Mouse (Mus musculus): ENCODE results near the gene Neurl1b. TPM values are rescaled to one million over a fixed set of nuclear protein-coding genes. Genes with fewer than 3 reads are reported as not detected.

The Neurl1b gene
- polyA plus RNA-seq, 1 experiment from 2014 or later: 6.0 TPM

DNA sequence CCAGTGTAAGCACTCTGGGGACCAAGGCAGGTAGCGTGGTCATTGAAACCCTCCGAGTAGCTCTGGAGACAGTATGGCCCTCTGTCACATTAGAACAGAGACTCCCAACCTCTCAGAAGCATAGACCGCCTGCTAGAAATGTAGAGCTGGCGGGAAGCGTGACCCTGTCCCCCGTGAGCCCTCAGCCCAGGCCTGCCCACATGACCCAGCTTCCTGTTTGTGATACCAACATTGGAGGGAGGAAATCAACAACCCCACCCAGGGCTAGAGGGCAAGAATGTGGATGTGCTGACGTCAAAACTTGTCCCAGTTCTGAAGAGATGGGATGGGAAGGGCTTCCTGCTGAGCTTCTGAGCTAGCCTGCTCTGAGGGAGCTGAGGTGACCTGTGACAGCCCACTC is 50.3 kb downstream of the Neurl1b start:
- no peak overlapping the region for H3K9ac ChIP-seq (replicated peaks; ENCODE audit: low read depth, low read length)
- no peak for ATAC-seq (ENCODE audit: insufficient number of reproducible peaks, insufficient read depth, low FRiP score, low read depth)
- H3K4me2 ChIP-seq (replicated peaks; ENCODE audit: low read depth, low read length): no peak overlapping the region
- no peak overlapping the region for H3K27ac ChIP-seq (ENCODE audit: low read length)
- no peaks in the 10 kb centered on the region for H3K27me3 ChIP-seq (ENCODE audit: control insufficient read depth, insufficient read depth, low read length)
- 63% methylated on average over 7 of the region's 7 CpGs for WGBS
- no peaks in the 10 kb centered on the region for H3K36me3 ChIP-seq (ENCODE audit: control insufficient read depth, insufficient read depth, low read length)
- H3K4me3 ChIP-seq (ENCODE audit: low read depth, low read length): no peak overlapping the region
- H3K4me1 ChIP-seq (ENCODE audit: control insufficient read depth, insufficient read depth, low read length): no peaks in the 10 kb centered on the region
- H3K9me3 ChIP-seq (ENCODE audit: control insufficient read depth, low read depth, low read length): no peaks in the 10 kb centered on the region

DNA sequence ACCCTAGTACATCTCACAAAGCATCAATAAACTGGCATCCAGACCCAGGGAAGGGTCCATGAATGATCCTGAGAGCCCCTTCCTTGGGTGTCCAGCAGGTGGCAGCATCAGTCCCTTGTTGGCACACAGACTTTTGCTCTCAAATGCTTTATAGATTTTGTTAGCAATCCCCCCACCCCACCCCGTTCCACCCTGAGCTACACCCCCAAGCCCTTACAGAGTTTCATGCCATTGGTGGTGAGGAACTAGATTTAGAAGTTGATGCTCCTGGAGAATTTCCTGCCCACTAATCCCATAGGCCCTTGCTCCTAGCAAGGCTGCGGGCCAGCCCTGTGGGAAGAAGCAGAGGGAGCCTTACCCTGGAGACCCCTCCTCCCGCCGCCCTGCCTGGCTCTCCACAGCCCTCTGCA is 52.1 kb downstream of the Neurl1b start:
- H3K4me3 ChIP-seq (ENCODE audit: low read depth, low read length): no peak overlapping the region
- no peaks in the 10 kb centered on the region for H3K27me3 ChIP-seq (ENCODE audit: control insufficient read depth, insufficient read depth, low read length)
- no peaks in the 10 kb centered on the region for H3K36me3 ChIP-seq (ENCODE audit: control insufficient read depth, insufficient read depth, low read length)
- no peak overlapping the region for H3K9ac ChIP-seq (replicated peaks; ENCODE audit: low read depth, low read length)
- no peak overlapping the region for H3K4me2 ChIP-seq (replicated peaks; ENCODE audit: low read depth, low read length)
- ATAC-seq (ENCODE audit: insufficient number of reproducible peaks, insufficient read depth, low FRiP score, low read depth): peak; percentile 50; the same call in 1 of the 2 replicates
- no peaks in the 10 kb centered on the region for H3K4me1 ChIP-seq (ENCODE audit: control insufficient read depth, insufficient read depth, low read length)
- no peak overlapping the region for H3K27ac ChIP-seq (ENCODE audit: low read length)
- H3K9me3 ChIP-seq (ENCODE audit: control insufficient read depth, low read depth, low read length): no peaks in the 10 kb centered on the region
- WGBS: 7% methylated on average over 4 of the region's 4 CpGs

DNA sequence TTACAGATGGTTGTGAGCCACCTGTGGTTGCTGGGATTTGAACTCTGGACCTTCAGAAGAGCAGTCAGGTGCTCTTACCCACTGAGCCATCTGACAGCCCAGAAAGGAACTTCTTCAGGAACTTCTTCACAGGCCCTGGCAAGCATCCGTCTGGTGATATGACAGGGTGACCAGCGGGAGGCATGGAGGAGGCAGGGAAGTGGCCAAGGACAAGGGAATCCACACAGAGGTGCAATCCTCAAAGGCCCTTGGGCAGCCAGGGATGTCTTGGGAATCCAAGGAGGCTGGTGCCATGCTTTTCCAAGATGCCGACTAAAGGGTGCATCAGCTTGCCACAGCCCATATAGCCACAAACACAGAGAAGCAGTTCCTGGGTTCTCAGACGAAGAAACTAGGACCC is 53.0 kb downstream of the Neurl1b start:
- 73% methylated on average over 4 of the region's 4 CpGs for WGBS
- Histone ChIP-seq H3K4me1 (ENCODE audit: control insufficient read depth, insufficient read depth, low read length) (no peaks in the 10 kb centered on the region), H3K9me3 (ENCODE audit: control insufficient read depth, low read depth, low read length) (no peaks in the 10 kb centered on the region), H3K9ac (replicated peaks; ENCODE audit: low read depth, low read length) (no peak overlapping the region), H3K4me2 (replicated peaks; ENCODE audit: low read depth, low read length) (no peak overlapping the region), H3K4me3 (ENCODE audit: low read depth, low read length) (no peak overlapping the region), H3K36me3 (ENCODE audit: control insufficient read depth, insufficient read depth, low read length) (no peaks in the 10 kb centered on the region), H3K27me3 (ENCODE audit: control insufficient read depth, insufficient read depth, low read length) (no peaks in the 10 kb centered on the region), H3K27ac (ENCODE audit: low read length) (no peak overlapping the region)
- ATAC-seq (ENCODE audit: insufficient number of reproducible peaks, insufficient read depth, low FRiP score, low read depth): no peak

DNA sequence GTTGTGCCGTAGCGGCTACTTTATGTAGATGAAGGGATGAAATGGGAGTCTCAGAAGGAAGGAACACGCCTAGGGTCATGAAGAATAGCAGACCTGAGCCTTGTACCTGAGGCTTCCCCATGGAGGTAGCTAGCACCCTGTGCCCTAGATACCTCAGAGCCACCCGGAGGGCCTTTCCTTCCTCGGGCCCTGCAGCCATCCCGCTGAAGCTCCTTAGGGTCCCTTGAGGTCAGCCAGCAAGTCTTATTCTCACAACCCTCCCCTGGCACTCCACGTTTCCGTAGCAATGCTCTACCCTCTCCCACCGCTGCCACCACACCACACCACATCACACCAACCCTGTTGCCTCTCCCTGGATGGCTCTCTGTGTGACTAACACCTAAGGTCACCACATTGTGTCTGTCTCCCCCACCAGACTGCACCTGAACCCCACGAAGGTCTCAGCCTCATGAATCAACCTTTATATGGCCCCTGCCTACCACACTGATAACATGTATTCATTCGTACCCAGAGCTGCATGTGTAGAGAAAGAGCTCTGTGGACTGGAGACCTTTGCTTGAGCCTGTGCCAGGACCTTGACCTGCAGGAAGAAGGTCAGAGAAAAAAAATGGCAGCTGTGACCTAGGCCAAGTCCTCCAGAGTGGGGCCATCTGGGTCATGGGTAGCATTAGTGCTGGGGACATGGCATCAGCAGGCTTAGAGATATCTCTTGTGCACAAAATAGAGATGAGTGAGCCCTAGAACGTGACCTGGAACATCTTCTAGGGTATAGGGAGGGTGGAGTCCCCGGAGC is 53.7 kb downstream of the Neurl1b start:
- no peaks in the 10 kb centered on the region for H3K27me3 ChIP-seq (ENCODE audit: control insufficient read depth, insufficient read depth, low read length)
- no peaks in the 10 kb centered on the region for H3K9me3 ChIP-seq (ENCODE audit: control insufficient read depth, low read depth, low read length)
- no peak overlapping the region for H3K4me2 ChIP-seq (replicated peaks; ENCODE audit: low read depth, low read length)
- no peak overlapping the region for H3K4me3 ChIP-seq (ENCODE audit: low read depth, low read length)
- WGBS: 84% methylated on average over 13 of the region's 13 CpGs
- no peak overlapping the region for H3K9ac ChIP-seq (replicated peaks; ENCODE audit: low read depth, low read length)
- H3K27ac ChIP-seq (ENCODE audit: low read length): no peak overlapping the region
- H3K36me3 ChIP-seq (ENCODE audit: control insufficient read depth, insufficient read depth, low read length): no peaks in the 10 kb centered on the region
- no peaks in the 10 kb centered on the region for H3K4me1 ChIP-seq (ENCODE audit: control insufficient read depth, insufficient read depth, low read length)
- ATAC-seq (ENCODE audit: insufficient number of reproducible peaks, insufficient read depth, low FRiP score, low read depth): no peak

DNA sequence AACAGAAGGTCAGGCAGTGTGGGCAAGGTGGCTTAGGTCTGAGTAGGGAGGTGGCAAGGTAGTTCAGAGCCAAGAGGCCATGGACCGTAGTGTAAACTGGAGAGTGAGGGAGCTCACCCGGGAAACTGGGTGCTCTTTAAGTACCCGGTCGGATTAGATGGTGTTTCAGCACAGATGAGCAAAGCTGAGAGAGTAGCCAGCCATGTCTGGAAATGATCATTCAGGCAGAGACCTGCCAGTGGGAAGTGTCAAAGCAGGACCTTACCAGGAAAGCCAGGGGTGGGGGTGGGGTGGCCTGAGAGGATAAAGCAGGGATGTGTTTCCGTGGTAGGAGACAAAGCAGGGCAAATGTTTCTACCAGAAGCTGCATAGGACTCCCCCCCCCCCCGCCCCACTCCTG is 62.2 kb downstream of the Neurl1b start:
- no peak for ATAC-seq (ENCODE audit: insufficient number of reproducible peaks, insufficient read depth, low FRiP score, low read depth)
- no peak overlapping the region for H3K27ac ChIP-seq (ENCODE audit: low read length)
- no peaks in the 10 kb centered on the region for H3K27me3 ChIP-seq (ENCODE audit: control insufficient read depth, insufficient read depth, low read length)
- no peaks in the 10 kb centered on the region for H3K36me3 ChIP-seq (ENCODE audit: control insufficient read depth, insufficient read depth, low read length)
- WGBS: 42% methylated on average over 6 of the region's 6 CpGs
- H3K4me3 ChIP-seq (ENCODE audit: low read depth, low read length): no peak overlapping the region
- no peaks in the 10 kb centered on the region for H3K9me3 ChIP-seq (ENCODE audit: control insufficient read depth, low read depth, low read length)
- no peak overlapping the region for H3K9ac ChIP-seq (replicated peaks; ENCODE audit: low read depth, low read length)
- H3K4me2 ChIP-seq (replicated peaks; ENCODE audit: low read depth, low read length): no peak overlapping the region
- H3K4me1 ChIP-seq (ENCODE audit: control insufficient read depth, insufficient read depth, low read length): no peaks in the 10 kb centered on the region

DNA sequence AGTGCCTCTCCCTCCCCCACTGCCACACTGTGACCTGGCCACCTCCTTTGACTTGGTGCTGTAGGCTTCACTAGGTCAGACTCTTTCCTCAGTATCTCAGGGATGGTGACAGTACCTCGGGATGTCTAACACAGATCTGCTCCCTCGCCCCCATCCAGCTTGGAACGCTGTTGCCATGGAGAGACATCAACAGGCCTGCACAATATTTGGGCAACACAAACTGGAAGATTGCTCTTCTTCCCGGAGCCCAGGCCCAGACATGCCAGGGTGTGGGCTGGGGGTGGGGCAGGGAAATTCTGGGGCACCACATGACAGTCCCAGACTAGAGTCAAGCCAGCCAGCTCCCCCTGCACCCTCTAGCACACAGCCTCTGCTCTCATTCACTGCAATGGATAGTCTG is 64.0 kb downstream of the Neurl1b start:
- ATAC-seq (ENCODE audit: insufficient number of reproducible peaks, insufficient read depth, low FRiP score, low read depth): no peak
- no peaks in the 10 kb centered on the region for H3K36me3 ChIP-seq (ENCODE audit: control insufficient read depth, insufficient read depth, low read length)
- no peak overlapping the region for H3K9ac ChIP-seq (replicated peaks; ENCODE audit: low read depth, low read length)
- no peak overlapping the region for H3K4me3 ChIP-seq (ENCODE audit: low read depth, low read length)
- H3K27me3 ChIP-seq (ENCODE audit: control insufficient read depth, insufficient read depth, low read length): no peaks in the 10 kb centered on the region
- no peaks in the 10 kb centered on the region for H3K4me1 ChIP-seq (ENCODE audit: control insufficient read depth, insufficient read depth, low read length)
- WGBS: 69% methylated on average over 4 of the region's 4 CpGs
- H3K27ac ChIP-seq (ENCODE audit: low read length): no peak overlapping the region
- H3K9me3 ChIP-seq (ENCODE audit: control insufficient read depth, low read depth, low read length): no peaks in the 10 kb centered on the region
- H3K4me2 ChIP-seq (replicated peaks; ENCODE audit: low read depth, low read length): no peak overlapping the region

DNA sequence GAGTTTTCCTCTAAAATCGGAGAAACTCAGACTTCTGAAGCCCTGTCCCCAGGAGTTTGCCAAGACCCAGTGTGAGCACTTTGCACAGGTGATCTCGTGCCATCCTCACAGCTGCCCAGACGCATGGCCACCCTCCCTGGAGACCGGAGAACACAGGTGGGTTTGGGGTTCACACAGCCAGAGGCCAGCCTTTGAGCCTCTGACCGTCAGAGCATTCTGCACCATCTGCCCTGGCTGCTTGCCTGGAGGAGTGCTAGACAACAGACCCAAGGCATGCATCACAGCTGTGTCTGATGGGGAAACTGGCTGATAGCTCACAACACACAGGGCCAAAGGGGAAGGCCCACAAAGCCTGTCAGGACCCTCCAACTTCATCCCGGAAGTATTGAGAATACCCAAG is 65.0 kb downstream of the Neurl1b start:
- WGBS: 82% methylated on average over 6 of the region's 6 CpGs
- no peaks in the 10 kb centered on the region for H3K9me3 ChIP-seq (ENCODE audit: control insufficient read depth, low read depth, low read length)
- H3K27ac ChIP-seq (ENCODE audit: low read length): no peak overlapping the region
- H3K36me3 ChIP-seq (ENCODE audit: control insufficient read depth, insufficient read depth, low read length): no peaks in the 10 kb centered on the region
- H3K27me3 ChIP-seq (ENCODE audit: control insufficient read depth, insufficient read depth, low read length): no peaks in the 10 kb centered on the region
- H3K4me3 ChIP-seq (ENCODE audit: low read depth, low read length): no peak overlapping the region
- no peak overlapping the region for H3K9ac ChIP-seq (replicated peaks; ENCODE audit: low read depth, low read length)
- no peak for ATAC-seq (ENCODE audit: insufficient number of reproducible peaks, insufficient read depth, low FRiP score, low read depth)
- H3K4me2 ChIP-seq (replicated peaks; ENCODE audit: low read depth, low read length): no peak overlapping the region
- no peaks in the 10 kb centered on the region for H3K4me1 ChIP-seq (ENCODE audit: control insufficient read depth, insufficient read depth, low read length)

DNA sequence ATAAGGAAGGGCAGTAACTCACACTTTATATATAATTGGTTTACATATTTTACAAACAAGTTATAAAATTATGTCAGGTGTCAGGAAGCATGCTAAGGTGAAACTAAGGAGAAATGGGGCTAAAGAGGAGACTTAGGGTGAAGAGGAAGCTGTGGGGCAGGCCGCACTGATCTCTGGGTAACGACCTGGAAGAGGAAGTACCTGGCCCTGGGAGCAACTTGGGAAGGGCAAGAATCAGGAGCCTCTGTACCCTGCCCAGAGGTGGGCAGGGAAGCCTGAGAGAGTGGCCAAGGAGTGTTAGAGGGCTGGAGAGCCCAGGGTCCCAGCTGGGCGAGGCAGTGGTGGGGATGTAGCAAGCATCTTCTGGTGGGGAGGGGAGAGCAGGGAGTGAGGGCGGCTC is 66.3 kb downstream of the Neurl1b start:
- no peak overlapping the region for H3K4me3 ChIP-seq (ENCODE audit: low read depth, low read length)
- no peak for ATAC-seq (ENCODE audit: insufficient number of reproducible peaks, insufficient read depth, low FRiP score, low read depth)
- H3K4me1 ChIP-seq (ENCODE audit: control insufficient read depth, insufficient read depth, low read length): no peaks in the 10 kb centered on the region
- H3K36me3 ChIP-seq (ENCODE audit: control insufficient read depth, insufficient read depth, low read length): no peaks in the 10 kb centered on the region
- H3K4me2 ChIP-seq (replicated peaks; ENCODE audit: low read depth, low read length): no peak overlapping the region
- no peaks in the 10 kb centered on the region for H3K27me3 ChIP-seq (ENCODE audit: control insufficient read depth, insufficient read depth, low read length)
- no peak overlapping the region for H3K27ac ChIP-seq (ENCODE audit: low read length)
- 83% methylated on average over 4 of the region's 4 CpGs for WGBS
- H3K9me3 ChIP-seq (ENCODE audit: control insufficient read depth, low read depth, low read length): no peaks in the 10 kb centered on the region
- H3K9ac ChIP-seq (replicated peaks; ENCODE audit: low read depth, low read length): no peak overlapping the region

Measured in stomach, embryonic 14.5 days (tissue).